Mouse (Mus musculus) testis, adult 2 months (tissue): ENCODE measurements around the gene Prkar2a. TPM values are rescaled to one million over a fixed set of nuclear protein-coding genes. Genes with fewer than 3 reads are reported as not detected.
A peak's percentile ranks its signal among the peaks of the same experiment; 100 is the strongest.

Source experiments
- H3K27ac ChIP-seq: fragments of 200-500 bp; 2 replicates; pipeline ENCODE4 v1.5.1; 2012; ENCODE audit warnings: low read depth, low read length; ENCODE audit not compliant: control insufficient read depth, insufficient read depth
- H3K27me3 ChIP-seq: fragments of 200-500 bp; 2 replicates; pipeline ENCODE4 v1.6.1; 2012; ENCODE audit warnings: mild to moderate bottlenecking, low read length, moderate library complexity; ENCODE audit not compliant: control insufficient read depth, insufficient read depth
- H3K36me3 ChIP-seq: fragments of 200-500 bp; 2 replicates; pipeline ENCODE4 v1.6.1; 2012; ENCODE audit warnings: mild to moderate bottlenecking, low read length; ENCODE audit not compliant: control insufficient read depth, insufficient read depth
- H3K4me1 ChIP-seq: fragments of 200-500 bp; 2 replicates; pipeline ENCODE4 v1.6.1; 2012; ENCODE audit warnings: low read length; ENCODE audit not compliant: control insufficient read depth, insufficient read depth
- H3K4me3 ChIP-seq: fragments of 200-500 bp; 2 replicates; pipeline ENCODE4 v1.5.1; 2012; ENCODE audit warnings: low read depth, mild to moderate bottlenecking, low read length, moderate library complexity, mixed read lengths; ENCODE audit not compliant: control insufficient read depth
- CTCF ChIP-seq: fragments of 200-500 bp; IDR thresholded peaks from 2 replicates; pipeline ENCODE4 v1.5.1; 2012; ENCODE audit warnings: low read depth, mild to moderate bottlenecking, inconsistent platforms, low read length, moderate library complexity; ENCODE audit not compliant: control insufficient read depth, insufficient read depth, insufficient replicate concordance
- POLR2A ChIP-seq: fragments of 200-500 bp; IDR thresholded peaks from 2 replicates; pipeline ENCODE4 v1.6.1; 2012; ENCODE audit warnings: low read depth, mild to moderate bottlenecking, inconsistent platforms, low read length, moderate library complexity; ENCODE audit not compliant: control insufficient read depth
- polyA plus RNA-seq: library from polyadenylated mRNA; depleted of rRNA; stranded (reverse); fragments of >200 nt; gene quantifications from 2 replicates; pipeline ENCODE4 v1.2.3, GENCODE M21; 2012

The Prkar2a gene
- polyA plus RNA-seq, 1 experiment: 112 TPM

DNA sequence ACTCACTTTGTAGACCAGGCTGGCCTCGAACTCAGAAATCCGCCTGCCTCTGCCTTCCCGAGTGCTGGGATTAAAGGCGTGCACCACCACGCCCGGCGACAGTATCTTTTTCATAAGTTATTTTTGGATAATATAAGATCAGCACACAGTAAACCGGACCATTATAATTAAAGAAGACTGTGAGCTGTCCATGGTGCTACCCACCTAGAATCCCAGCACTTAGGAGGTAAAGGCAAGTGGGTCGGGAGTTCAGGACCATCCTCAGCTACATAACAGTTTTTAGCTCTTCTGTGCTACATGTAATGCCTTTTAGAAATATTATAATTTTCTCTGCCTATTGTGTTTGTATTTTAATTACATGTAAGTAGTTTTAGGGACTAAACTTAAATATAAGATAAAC is 52.9 kb downstream of the Prkar2a start:
- H3K4me3 ChIP-seq: no peak overlapping the region
- no peaks in the 10 kb centered on the region for H3K4me1 ChIP-seq
- no peaks in the 10 kb centered on the region for H3K27me3 ChIP-seq
- TF ChIP-seq POLR2A: no peak
- TF ChIP-seq CTCF: no peak
- no peak overlapping the region for H3K27ac ChIP-seq
- no peaks in the 10 kb centered on the region for H3K36me3 ChIP-seq

DNA sequence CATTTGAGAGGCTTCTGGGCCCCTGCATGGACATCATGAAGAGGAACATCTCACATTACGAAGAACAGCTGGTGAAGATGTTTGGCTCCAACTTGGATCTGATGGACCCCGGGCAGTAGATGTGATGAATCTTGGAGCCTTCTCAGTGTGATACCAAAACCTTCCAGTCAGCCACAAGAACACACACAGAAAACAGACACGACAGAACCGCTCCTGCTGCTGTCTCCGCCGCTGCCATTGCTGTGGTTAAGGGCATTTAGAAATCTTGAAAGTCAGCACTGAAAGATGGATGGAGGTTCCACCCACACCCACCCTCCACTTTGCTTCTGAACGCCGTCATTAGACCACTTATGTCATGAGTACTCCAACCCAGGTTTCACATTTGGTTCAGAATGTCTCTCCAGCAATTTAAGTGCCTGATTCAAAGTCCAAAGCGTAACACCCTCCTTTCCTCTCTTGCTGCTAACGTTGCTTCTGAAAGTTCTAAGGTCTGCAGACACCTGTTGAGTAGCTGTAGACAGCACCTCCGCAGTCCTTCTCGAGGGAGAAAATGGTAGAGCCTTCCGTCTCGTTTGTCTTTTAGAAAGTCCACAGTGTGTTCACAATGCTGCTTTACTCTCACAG is 57.9 kb downstream of the Prkar2a start:
- Histone ChIP-seq H3K27ac (no peak overlapping the region), H3K4me1 (no peaks in the 10 kb centered on the region), H3K27me3 (no peaks in the 10 kb centered on the region), H3K4me3 (no peak overlapping the region), H3K36me3 (no peaks in the 10 kb centered on the region)
- TF ChIP-seq POLR2A: no peak
- TF ChIP-seq CTCF: no peak

DNA sequence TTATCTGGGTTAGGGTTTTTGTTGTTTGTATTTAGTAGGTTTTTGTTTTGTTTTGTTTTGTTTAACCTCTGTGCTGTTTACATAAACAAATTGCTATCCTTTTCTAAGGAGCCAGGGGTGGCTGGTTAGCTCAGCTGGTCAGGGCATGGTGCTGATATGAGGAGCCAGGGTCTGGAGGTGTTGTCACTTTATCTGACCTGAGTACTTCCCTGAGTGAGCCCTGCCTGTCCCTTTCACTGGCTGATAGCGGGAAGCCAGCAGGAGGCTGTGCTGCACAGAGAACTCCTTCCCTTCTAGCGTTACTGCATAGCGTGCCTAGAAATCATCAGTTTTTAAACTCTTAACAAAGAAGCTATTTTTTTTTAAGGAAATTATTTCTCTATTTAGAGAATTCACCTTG is 58.6 kb downstream of the Prkar2a start:
- TF ChIP-seq CTCF: no peak
- no peak for TF ChIP-seq POLR2A
- H3K27me3 ChIP-seq: no peaks in the 10 kb centered on the region
- no peaks in the 10 kb centered on the region for H3K36me3 ChIP-seq
- H3K4me3 ChIP-seq: no peak overlapping the region
- H3K4me1 ChIP-seq: no peaks in the 10 kb centered on the region
- H3K27ac ChIP-seq: no peak overlapping the region

DNA sequence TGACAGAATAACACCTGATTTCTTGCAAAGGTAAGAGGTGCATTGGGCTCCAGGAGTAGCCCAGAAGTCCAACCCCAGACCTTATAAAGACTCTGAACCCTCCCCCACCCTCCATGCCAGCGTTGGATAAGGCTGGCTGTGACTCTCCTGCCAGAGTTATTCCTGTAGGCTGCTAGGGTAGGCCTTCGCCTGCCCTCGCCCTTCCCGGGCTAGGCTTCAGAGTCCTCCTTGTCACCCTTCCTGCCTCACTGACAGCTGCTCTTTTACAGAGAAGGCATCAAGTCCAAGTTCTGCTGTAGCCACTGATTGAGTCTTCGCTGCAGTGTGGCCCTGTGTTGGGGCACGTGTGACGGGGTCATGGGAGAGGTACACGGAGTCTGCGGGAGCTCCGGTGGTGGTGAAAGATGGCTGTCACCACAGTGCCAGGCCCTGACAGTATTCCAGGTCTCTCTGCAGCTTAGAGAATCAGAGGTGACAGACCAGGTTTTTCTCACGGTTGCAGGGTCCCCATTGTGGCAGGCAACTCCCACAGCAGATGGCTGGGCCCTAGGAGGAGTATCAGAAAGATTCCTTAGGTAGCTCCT is 59.6 kb downstream of the Prkar2a start:
- Histone ChIP-seq H3K4me1 (peaks cover 2% of the 10 kb centered on the region; the same call in 1 of the 2 replicates), H3K27me3 (no peaks in the 10 kb centered on the region), H3K4me3 (no peak overlapping the region), H3K27ac (no peak overlapping the region), H3K36me3 (no peaks in the 10 kb centered on the region)
- TF ChIP-seq POLR2A: no peak

DNA sequence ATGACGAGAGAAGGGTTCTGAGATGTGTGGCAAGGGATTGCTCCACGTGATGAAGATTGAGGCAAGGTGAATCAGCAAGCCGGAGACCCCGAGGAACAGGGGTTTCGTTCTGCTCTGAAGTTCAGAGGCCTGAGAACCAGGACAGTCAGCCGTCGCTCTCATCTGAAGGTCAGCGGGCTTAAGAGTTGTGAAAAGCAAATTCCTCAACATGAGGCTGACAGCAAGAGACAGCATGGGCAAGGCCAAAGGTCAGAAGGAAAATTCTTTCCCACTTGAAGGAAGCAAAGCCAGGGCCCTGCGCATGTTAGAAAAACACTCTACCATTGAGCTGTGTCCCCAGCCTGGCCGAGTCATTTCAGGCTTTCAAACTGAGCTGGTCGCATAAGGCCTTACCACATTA is 61.5 kb downstream of the Prkar2a start:
- Histone ChIP-seq H3K4me1 (peaks cover 2% of the 10 kb centered on the region), H3K27ac (no peak overlapping the region), H3K4me3 (no peak overlapping the region), H3K36me3 (no peaks in the 10 kb centered on the region), H3K27me3 (no peaks in the 10 kb centered on the region)
- TF ChIP-seq CTCF (no peak), POLR2A (no peak)

DNA sequence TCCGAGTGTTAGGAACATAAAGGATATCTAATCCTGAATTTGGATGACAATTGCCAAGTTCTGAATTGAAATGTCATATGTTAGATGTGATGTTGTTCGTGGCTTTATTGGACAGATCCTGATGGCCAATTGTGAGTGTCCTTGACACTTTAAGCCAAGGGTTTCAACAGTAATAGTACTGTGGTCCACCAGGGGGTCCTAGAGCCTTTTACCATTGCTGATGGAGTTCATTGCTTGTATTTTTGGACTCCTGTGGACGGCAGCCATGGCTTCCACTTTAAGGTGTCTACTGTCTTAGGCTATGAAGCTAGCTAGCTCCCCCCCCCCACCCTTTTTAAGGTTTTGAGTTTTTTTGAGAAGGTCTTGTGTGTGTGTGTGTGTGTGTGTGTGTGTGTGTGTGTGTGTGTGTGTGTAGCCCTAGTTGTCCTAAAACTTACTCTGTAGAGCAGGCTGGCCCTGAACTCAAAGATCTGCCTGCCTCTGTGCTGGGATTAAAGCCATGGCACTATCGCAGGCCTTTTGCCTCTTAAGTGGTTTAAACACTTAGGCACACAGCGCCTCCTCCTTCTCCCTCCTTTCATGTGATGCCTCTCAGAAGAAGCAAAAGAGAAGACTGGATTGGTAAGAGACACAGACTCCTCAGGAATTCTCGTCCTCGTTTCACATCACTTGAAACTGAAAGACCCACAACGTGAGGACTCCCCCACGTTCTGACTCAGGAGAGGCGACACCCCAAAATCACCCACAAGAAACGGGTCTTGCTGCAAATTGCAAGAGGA is 63.2 kb downstream of the Prkar2a start:
- H3K36me3 ChIP-seq: no peaks in the 10 kb centered on the region
- H3K4me1 ChIP-seq: peaks cover 2% of the 10 kb centered on the region
- H3K27ac ChIP-seq: no peak overlapping the region
- no peak for TF ChIP-seq POLR2A
- TF ChIP-seq CTCF: no peak
- H3K27me3 ChIP-seq: no peaks in the 10 kb centered on the region
- H3K4me3 ChIP-seq: no peak overlapping the region

DNA sequence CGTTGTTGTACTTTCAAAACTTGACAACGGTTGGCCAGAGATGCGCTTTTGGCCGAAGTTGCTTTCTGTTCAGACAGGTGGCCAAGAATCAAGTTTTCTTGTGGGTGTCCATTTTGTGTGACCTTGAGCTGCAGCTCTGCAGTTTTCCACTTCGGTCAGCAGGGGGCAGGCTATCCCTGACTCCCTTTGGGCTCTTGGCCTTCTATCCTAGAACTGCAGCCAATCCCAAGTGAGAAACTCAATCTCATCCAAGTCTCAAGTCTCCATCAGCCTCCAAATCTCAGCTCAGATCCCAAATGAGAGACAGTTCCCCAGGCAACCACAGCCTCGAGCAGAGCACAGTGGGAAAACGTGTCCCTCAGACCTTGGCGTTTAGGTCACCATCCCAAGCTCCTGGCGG is 64.2 kb downstream of the Prkar2a start:
- peaks cover 2% of the 10 kb centered on the region for H3K4me1 ChIP-seq
- H3K27me3 ChIP-seq: no peaks in the 10 kb centered on the region
- no peaks in the 10 kb centered on the region for H3K36me3 ChIP-seq
- H3K4me3 ChIP-seq: no peak overlapping the region
- no peak overlapping the region for H3K27ac ChIP-seq
- no peak for TF ChIP-seq POLR2A
- peak; percentile 87 for TF ChIP-seq CTCF
